Mouse (Mus musculus) leukemia stem cell, adult 10-12 weeks (primary cell): ENCODE results near the gene Dner. TPM values are rescaled to one million over a fixed set of nuclear protein-coding genes. Genes with fewer than 3 reads are reported as not detected.

ENCODE experiments used
- polyA plus RNA-seq: library from polyadenylated mRNA; stranded (reverse); fragments of >175 nt; gene quantifications from 2 replicates; pipeline ENCODE4 v1.2.3, GENCODE M21; 2012; ENCODE audit warnings: low replicate concordance

Dner gene
- polyA plus RNA-seq: not detected in 2 replicates

DNA sequence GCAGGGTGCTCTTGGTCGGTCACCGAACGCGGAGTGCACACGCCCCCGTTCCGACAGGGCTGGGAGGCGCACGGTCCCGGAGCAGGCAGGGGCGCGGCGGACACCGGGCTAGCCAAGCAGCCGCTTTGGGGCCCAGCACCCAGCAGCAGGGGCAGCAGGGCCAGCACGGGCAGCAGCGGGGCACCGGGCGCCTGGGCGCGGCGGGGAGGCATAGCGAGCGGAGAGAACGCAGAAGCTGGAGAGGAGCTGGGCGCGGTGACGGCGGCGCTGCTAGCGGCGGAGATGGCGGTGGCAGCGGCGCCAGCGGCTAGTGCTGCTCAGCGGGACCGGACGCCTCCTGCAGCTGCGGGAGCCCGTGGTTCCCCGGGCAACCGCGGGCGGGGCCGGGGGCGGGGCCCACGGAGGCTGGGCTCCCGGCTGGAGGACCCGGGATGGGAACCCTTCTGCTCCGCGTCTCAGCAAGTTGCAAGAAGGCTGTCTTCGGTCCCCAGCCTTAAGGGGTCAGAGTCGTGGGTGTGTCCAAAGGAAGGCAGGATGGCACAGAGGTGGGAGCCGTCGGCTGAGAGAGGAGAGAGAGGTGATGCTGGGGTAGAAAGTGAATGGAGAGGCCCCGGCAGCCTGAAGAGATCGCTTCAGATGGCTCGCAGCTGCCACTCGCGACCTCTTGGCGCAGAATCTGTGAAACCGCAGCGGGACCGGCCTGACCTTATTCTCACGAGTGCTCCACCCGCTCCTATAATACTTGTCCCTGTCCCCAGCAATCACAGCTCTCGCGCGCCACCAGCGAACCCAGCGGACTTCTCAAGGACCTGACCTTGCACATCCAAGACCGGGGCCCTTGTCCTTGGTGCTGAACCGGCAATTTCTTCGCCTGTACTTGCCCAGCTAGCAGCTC lies at the start of gene Dner:
Gene Dner, minus strand, starts transcription at position 705 of the 895 bp plus-strand sequence.

DNA sequence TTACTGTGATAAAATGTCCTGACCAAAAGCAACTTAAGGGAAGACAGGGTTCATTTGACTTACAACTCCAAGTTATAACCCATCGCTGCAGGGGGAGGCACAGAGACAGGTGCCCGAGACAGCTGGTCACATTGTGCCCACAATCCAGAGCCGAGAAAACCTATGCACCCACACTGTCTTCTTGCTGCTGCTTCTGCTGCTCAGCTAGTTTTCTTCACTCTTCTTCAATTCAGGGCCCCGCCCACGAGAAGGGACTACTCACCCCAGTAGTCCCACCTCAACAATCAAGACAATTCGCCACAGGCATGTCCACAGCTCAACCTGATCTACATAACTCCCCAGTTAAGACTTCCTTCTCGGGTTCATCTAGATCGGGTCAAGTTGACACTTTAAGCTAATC lies 332.1 kb downstream of the Dner start, which contains the start of gene Pid1:
Gene Pid1, minus strand, starts transcription at position 214 of the 400 bp plus-strand sequence.

Other genes with a start within 250 kb of the Dner start
- gene Fbxo36, start 143.6 kb upstream of the Dner start, polyA plus RNA-seq: 0.28 and 0.98 TPM in 2 replicates
- gene Trip12, start 144.3 kb upstream of the Dner start, polyA plus RNA-seq: 16.5 and 23.5 TPM in 2 replicates
- gene Slc16a14, start 238.9 kb upstream of the Dner start, polyA plus RNA-seq: 0.07 TPM in 1 of 2 replicates, not detected in the other